Mouse (Mus musculus) liver, postnatal 0 days (tissue): ENCODE data around the gene Tax1bp3.

Experiments used
- CTCF ChIP-seq: sonication (generic); IDR thresholded peaks from 2 replicates; pipeline ENCODE4 v1.5.1; 2016; ENCODE audit warnings: antibody characterized with exemption, low read depth
- EP300 ChIP-seq: IDR thresholded peaks from 2 replicates; pipeline ENCODE4 v1.6.1; 2016; ENCODE audit warnings: antibody characterized with exemption, low read depth, mild to moderate bottlenecking

DNA sequence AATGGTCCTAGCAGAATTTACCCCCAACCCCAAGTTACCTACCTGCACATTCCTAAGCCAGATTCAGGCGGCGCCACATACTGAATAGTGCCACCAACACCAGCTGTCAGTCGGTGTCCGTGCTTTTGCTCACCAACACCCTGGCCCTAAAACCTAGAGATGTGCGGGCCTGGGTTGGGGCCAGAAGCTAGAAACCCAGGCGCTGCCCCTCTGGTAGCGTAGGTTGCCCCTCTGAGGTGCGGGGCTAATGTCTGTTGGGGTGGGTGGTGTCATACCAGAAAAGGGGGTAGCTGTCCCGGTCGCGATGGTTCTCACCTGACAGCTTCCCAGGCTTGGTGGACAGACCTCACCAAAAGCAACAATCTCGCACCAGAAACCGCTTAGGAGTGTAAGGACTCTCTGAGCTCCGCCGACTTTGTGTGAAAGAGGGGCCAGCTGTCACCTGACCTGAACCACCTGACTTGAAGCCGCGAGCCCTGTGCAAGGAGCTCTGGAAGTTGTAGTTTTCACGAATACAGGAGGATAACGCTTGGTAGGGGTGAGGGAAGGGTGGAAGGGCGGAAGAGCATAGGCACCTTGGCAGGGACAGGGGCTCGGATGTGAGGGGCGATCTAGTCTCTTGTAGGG is 21.8 kb downstream of the Tax1bp3 start, which contains the start of gene Ctns:
- TF ChIP-seq CTCF = no peak
- no peak for TF ChIP-seq EP300
